Mouse (Mus musculus) cerebellum, adult 2 months (tissue): ENCODE results near the gene Fgfrl1.

ENCODE experiments used
- CTCF ChIP-seq: fragments of 200-500 bp; IDR thresholded peaks from 2 replicates; pipeline ENCODE4 v1.5.1; 2011; ENCODE audit warnings: low read depth, mild to moderate bottlenecking, control low read depth, low read length, moderate library complexity, borderline replicate concordance; ENCODE audit not compliant: insufficient read depth
- POLR2A ChIP-seq: fragments of 200-500 bp; IDR thresholded peaks from 2 replicates; pipeline ENCODE4 v1.6.1; 2011; ENCODE audit warnings: low read length, control low read depth, borderline replicate concordance; ENCODE audit not compliant: insufficient read depth

DNA sequence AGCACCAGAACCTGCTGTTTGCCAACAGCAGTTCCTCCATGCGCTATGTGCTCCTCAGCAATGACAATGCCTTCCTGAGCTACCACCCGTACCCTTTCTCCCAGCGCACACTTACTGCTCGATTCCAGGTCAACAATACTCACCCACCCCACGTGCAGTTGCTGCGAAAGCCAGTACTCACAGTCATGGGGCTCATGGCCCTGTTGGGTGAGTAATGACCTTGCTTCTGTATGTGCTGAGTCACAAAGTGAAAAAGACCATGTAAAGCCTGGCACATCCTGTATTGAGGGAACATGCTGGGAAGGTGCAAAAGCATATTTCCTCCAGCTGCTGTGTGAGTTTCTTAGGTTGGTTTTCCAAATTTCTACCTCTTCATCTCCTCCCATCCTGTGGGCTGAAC is 11.3 kb upstream of the Fgfrl1 start:
- TF ChIP-seq POLR2A (no peak), CTCF (no peak)
